Mouse (Mus musculus) bone marrow macrophage, adult 2 months (primary cell): ENCODE results near the gene Ccdc73. TPM values are rescaled to one million over a fixed set of nuclear protein-coding genes. Genes with fewer than 3 reads are reported as not detected.

Source experiments
- H3K27ac ChIP-seq: 2 replicates; pipeline ENCODE4 v1.5.1; 2012; ENCODE audit warnings: low read depth, low read length; ENCODE audit not compliant: insufficient read depth
- H3K4me1 ChIP-seq: 2 replicates; pipeline ENCODE4 v1.6.1; 2012; ENCODE audit warnings: low read length; ENCODE audit not compliant: control insufficient read depth, insufficient read depth
- H3K4me3 ChIP-seq: 2 replicates; pipeline ENCODE4 v1.5.1; 2012; ENCODE audit warnings: mild to moderate bottlenecking, low read length, moderate library complexity; ENCODE audit not compliant: insufficient read depth
- CTCF ChIP-seq: IDR thresholded peaks from 2 replicates; pipeline ENCODE4 v1.5.1; 2012; ENCODE audit warnings: low read depth, mild to moderate bottlenecking, low read length, moderate library complexity
- POLR2A ChIP-seq: IDR thresholded peaks from 2 replicates; pipeline ENCODE4 v1.6.1; 2012; ENCODE audit warnings: mild to moderate bottlenecking, low read depth, low read length, borderline replicate concordance
- polyA plus RNA-seq: library from polyadenylated mRNA; stranded (reverse); fragments of >200 nt; gene quantifications from 2 replicates; pipeline ENCODE4 v1.2.4, GENCODE M21; 2012; ENCODE audit not compliant: missing spikeins, insufficient read depth, insufficient read length

Gene Ccdc73
- polyA plus RNA-seq, 1 experiment = 6.3 TPM

DNA sequence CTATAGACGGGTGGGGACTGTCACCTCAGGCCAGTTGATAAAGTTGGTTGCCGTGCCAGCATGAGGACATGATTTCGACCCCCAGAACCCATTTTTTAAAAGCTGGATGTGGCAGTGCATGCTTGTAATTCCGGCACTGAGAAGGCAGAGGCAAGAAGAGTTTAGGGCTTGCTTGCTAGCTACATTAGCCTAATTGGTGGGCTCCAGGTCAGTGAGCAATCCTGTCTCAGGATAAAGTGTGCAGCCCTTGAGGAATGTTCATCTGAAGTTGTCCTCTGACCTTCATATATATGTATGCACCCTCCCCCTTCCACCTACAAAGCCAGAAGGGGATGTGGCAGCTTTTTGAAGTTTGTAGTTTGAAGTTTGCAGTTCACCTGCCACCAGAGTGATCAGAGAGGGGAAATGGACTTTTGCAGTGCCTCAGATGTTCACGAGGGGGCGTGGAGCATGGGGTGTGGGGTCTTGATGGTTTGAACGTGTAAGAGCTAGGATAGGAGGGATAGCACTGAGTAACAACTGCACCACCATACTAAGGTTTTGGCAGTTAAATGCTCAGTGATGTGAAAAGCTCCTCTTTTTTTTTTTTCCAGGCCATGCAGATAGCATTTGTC lies 170.5 kb downstream of the Ccdc73 start:
- TF ChIP-seq CTCF = no peak
- no peak for TF ChIP-seq POLR2A
- no peaks in the 10 kb centered on the region for H3K4me1 ChIP-seq
- no peak overlapping the region for H3K4me3 ChIP-seq
- H3K27ac ChIP-seq = no peak overlapping the region

DNA sequence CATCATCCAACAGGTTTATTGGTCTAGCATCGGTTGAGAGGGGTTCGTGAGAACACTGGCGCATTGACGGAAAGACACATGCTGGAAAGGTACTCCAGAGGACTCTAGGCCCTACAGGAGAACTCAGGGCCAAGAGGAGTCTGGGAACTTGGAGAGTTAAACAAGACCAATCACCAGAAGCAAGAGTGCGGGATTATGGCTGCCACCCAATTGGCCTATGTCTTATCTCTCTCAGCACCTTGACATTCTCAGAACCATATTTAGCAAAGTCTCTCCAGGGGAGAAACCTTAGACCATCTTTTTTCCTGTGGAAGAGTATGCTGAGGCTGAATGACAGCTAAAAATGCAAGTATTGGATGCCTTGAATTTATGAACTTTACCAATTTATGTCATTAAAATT lies 171.3 kb downstream of the Ccdc73 start:
- Histone ChIP-seq H3K4me1 (no peaks in the 10 kb centered on the region), H3K27ac (no peak overlapping the region), H3K4me3 (no peak overlapping the region)
- no peak for TF ChIP-seq POLR2A
- no peak for TF ChIP-seq CTCF

DNA sequence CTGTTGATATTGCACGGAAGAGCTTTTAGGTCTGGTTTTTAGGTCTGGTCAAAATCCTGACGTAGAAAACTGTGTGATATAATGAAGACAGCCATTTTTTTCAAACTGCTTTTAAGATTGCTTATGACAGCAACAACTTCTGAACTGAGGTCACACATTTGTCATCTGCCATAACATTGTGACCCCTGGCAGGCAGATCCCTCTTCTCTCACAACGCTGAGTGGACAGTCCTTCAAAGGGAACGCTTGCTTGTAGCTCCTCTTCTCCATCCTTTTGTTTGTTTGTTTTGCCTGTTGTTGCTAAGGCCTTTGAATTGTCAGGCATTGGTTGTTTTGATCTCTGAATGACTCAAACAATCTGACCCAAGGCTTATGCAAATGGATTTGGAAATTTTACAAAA lies 173.3 kb downstream of the Ccdc73 start:
- Histone ChIP-seq H3K27ac (no peak overlapping the region), H3K4me3 (no peak overlapping the region), H3K4me1 (no peaks in the 10 kb centered on the region)
- TF ChIP-seq CTCF (no peak), POLR2A (no peak)

DNA sequence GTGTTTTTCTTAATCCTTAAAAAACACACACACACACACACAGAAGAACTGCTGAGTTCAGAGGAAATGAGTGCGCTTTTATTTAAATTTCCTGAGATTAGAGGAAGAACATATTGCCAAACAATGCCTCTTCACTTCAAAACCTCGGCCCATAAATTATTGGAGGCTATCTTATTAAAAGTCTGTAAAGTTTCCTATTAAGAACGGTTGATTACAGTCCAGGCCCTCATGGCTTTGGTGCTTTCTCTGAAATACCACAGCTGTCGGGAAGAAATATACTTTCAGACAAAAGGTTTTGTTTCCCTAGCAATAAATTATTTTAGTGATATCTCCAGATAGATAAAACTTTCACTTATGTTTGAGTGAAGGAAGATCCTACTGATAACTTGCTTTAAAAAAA lies 175.5 kb downstream of the Ccdc73 start:
- TF ChIP-seq POLR2A = no peak
- no peak for TF ChIP-seq CTCF
- H3K4me3 ChIP-seq = no peak overlapping the region
- no peak overlapping the region for H3K27ac ChIP-seq

DNA sequence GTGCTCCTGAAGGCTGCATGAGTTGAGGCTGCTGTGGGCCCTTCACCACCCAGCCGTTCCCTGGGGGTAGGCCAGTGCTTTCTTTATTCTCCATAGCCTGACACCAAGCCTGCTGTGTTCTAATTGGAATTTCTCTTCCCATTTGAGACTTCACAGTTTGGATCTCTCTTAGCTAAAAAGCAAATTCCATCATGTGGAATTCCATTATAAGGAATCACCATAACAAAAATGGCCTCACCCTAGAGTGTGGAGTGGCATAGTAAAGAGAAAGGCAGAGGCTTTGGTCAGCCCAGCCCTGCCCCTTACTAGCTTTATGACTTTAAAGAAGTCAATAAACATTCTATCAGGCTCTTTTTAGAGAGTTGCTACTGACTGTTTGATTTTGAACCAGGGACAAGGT lies 180.7 kb downstream of the Ccdc73 start:
- H3K27ac ChIP-seq = no peak overlapping the region
- H3K4me3 ChIP-seq = no peak overlapping the region
- no peaks in the 10 kb centered on the region for H3K4me1 ChIP-seq
- no peak for TF ChIP-seq POLR2A
- no peak for TF ChIP-seq CTCF

More for the DNA sequence above, 175.5 kb downstream of the Ccdc73 start:
- H3K4me1 ChIP-seq = no peaks in the 10 kb centered on the region

DNA sequence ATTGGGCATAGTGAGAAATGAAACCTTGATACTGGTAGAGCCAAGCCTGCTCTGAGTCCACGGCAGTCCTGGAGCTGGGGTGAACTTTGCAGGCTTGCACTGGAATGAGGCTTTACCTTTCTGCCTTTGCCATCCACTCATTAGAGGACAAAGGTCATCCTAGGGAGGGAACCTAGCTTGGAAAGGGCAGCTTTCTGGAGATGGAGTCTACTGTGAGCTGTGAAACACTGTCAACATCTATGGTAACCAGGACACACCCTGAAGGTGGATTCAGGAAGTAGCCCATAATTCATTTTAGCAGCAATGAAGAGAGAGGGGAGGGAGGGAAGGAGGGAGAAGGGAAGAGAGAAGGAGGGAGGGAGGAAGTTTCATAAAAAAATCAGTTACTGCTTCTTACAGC lies 187.9 kb downstream of the Ccdc73 start:
- H3K4me3 ChIP-seq = no peak overlapping the region
- no peak overlapping the region for H3K27ac ChIP-seq
- no peaks in the 10 kb centered on the region for H3K4me1 ChIP-seq
- TF ChIP-seq CTCF (no peak), POLR2A (no peak)

DNA sequence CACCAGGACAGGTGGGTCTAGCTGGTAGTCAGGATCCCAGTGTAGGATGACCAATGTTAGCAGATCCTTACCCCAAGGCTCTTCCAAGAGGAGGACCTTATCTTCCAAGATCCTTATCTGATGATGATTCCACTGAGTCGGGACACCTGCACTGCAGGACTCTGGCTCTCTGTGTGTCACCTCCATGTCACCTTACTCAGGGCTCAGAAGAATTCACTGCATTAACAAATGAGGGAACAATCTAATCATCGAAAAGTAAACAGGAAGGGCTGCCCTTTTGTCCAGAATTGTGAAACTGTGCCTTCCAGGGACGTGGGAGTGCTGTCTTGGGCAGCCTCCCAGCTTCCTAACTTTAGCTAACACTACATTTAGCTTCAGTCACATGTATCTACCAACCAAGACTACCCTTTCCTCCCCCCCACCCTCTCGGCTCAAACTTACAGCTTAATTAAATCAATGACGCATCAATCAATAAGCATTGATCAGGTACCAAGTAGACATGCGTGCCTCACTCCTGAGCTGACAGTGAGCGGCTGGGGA lies 191.0 kb downstream of the Ccdc73 start:
- Histone ChIP-seq H3K27ac (no peak overlapping the region), H3K4me1 (no peaks in the 10 kb centered on the region), H3K4me3 (no peak overlapping the region)
- TF ChIP-seq CTCF = no peak
- no peak for TF ChIP-seq POLR2A

DNA sequence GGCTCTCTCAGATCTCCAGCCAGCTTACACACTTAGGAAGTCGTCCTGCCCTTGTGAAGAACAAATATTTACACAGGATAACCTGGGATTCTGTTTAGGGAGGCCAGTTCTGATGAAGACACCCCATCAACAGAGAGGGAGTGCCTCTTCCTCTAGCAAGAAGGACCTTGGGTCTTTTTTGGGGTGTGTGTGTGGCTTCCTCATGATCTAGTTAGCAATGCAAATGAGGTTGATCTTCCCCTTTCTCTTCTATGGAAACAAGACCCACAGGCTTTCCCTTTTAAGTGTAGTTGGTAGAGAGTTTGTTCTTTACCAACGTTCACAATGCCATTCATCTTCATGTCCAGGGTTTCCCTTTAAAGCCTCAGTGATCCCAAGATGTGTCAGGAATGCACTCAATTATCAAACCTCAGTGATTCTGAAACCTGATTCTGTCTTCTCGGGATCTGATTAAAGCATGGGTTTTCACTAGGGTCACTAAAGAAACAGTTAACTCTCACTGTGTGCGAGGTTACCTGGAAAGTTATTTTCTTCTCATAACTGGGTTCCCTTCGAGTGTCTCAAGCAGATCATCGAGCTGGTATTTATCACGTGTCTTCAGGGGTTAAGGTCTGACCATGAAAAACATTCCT lies 195.3 kb downstream of the Ccdc73 start:
- TF ChIP-seq CTCF (no peak), POLR2A (no peak)
- H3K4me3 ChIP-seq = no peak overlapping the region
- H3K27ac ChIP-seq = no peak overlapping the region

More for the DNA sequence above, 195.3 kb downstream of the Ccdc73 start:
- H3K4me1 ChIP-seq = no peaks in the 10 kb centered on the region

Other genes with a start within 250 kb of the Ccdc73 start
- 21.9 and 22.0 TPM in 2 replicates for gene Tcp11l1, start 155.6 kb upstream of the Ccdc73 start, polyA plus RNA-seq
- not detected in 2 replicates for gene Pin1rt1, start 151.4 kb upstream of the Ccdc73 start, polyA plus RNA-seq
- 13.1 and 14.4 TPM in 2 replicates for gene Depdc7, start 124.9 kb upstream of the Ccdc73 start, polyA plus RNA-seq
- 9.5 and 11.3 TPM in 2 replicates for gene Qser1, start 51.0 kb upstream of the Ccdc73 start, polyA plus RNA-seq
- gene Prrg4, start 17.9 kb upstream of the Ccdc73 start, polyA plus RNA-seq = 0.47 and 0.84 TPM in 2 replicates
- 158 and 169 TPM in 2 replicates for gene Eif3m, start 149.3 kb downstream of the Ccdc73 start, polyA plus RNA-seq
- not detected in 2 replicates for gene Gm11060, start 224.2 kb downstream of the Ccdc73 start, polyA plus RNA-seq